Mouse (Mus musculus) midbrain, postnatal 0 days (tissue): ENCODE measurements at regions not wholly inside any gene's neighbourhood (a gene's known extent, or its start where the extent isn't known, plus 50 kb on each side); places are given as distances from the start of the nearest gene placed in this dataset.

Source experiments
- ATAC-seq: fragments of 200-750 bp; cut with Nextera tagmentation; 2 replicates; pipeline ENCODE4 v1.8.0; 2017; ENCODE audit warnings: moderate number of reproducible peaks, mild to moderate bottlenecking, moderate TSS enrichment, moderate library complexity; ENCODE audit not compliant: low FRiP score
- DNase-seq: peaks from one replicate; pipeline ENCODE4 v3.0.0-alpha.2; 2015; ENCODE audit warnings: low spot score
- H3K27ac ChIP-seq: fragments of 300-500 bp; sonication (generic); 2 replicates; pipeline ENCODE4 v1.5.1; 2014; ENCODE audit warnings: low read depth, mild to moderate bottlenecking, low read length, mixed read lengths
- H3K27me3 ChIP-seq: fragments of 300-500 bp; sonication (generic); 2 replicates; pipeline ENCODE4 v1.6.1; 2014; ENCODE audit warnings: low read length, control low read depth, mixed read lengths; ENCODE audit not compliant: insufficient read depth
- H3K36me3 ChIP-seq: fragments of 300-500 bp; sonication (generic); 2 replicates; pipeline ENCODE4 v1.6.1; 2014; ENCODE audit warnings: low read length, control low read depth, mixed read lengths; ENCODE audit not compliant: insufficient read depth
- H3K4me1 ChIP-seq: fragments of 300-500 bp; sonication (generic); 2 replicates; pipeline ENCODE4 v1.6.1; 2014; ENCODE audit warnings: mild to moderate bottlenecking, control low read depth, antibody characterized with exemption, low read length, mixed read lengths; ENCODE audit not compliant: insufficient read depth
- H3K4me2 ChIP-seq: fragments of 300-500 bp; sonication (generic); 2 replicates; pipeline ENCODE4 v1.6.1; 2014; ENCODE audit warnings: low read depth, mild to moderate bottlenecking, low read length, mixed read lengths; ENCODE audit not compliant: poor library complexity, severe bottlenecking
- H3K4me3 ChIP-seq: fragments of 300-500 bp; sonication (generic); 2 replicates; pipeline ENCODE4 v1.5.1; 2014; ENCODE audit warnings: low read depth, mild to moderate bottlenecking, low read length, moderate library complexity
- H3K9ac ChIP-seq: fragments of 300-500 bp; sonication (generic); replicated peaks from 2 replicates; pipeline ENCODE4 v1.6.1; 2014; ENCODE audit warnings: mild to moderate bottlenecking, low read length, moderate library complexity, mixed read lengths; ENCODE audit not compliant: poor library complexity, severe bottlenecking
- H3K9me3 ChIP-seq: fragments of 300-500 bp; sonication (generic); 2 replicates; pipeline ENCODE4 v1.6.1; 2016; ENCODE audit warnings: low read length, control low read depth
- CTCF ChIP-seq: IDR thresholded peaks from 2 replicates; pipeline ENCODE4 v1.5.1; 2016; ENCODE audit warnings: antibody characterized with exemption, mild to moderate bottlenecking
- WGBS: fragments of 180-500 bp; shearing (Covaris S2); extraction: QIAGEN DNeasy Blood & Tissue Kit; methylation state at CpG from one replicate; pipeline ENCODE4 v1.1.7; 2014; 5-methylcytosine and 5-hydroxymethylcytosine counted together

- Histone ChIP-seq H3K27me3 (no peaks in the 10 kb centered on the region), H3K9me3 (no peaks in the 10 kb centered on the region), H3K36me3 (no peaks in the 10 kb centered on the region), H3K4me1 (no peaks in the 10 kb centered on the region), H3K4me2 (no peak overlapping the region), H3K9ac (no peak overlapping the region), H3K4me3 (no peak overlapping the region), H3K27ac (no peak overlapping the region)
- no peak for TF ChIP-seq CTCF
- 55% methylated on average over 9 of the region's 9 CpGs for WGBS
- peak; percentile 11 for DNase-seq
- ATAC-seq = no peak
Measured at GRCm38 (mm10) chr11:17859364-17860131, 94.1 kb downstream of the Etaa1 start.

DNA sequence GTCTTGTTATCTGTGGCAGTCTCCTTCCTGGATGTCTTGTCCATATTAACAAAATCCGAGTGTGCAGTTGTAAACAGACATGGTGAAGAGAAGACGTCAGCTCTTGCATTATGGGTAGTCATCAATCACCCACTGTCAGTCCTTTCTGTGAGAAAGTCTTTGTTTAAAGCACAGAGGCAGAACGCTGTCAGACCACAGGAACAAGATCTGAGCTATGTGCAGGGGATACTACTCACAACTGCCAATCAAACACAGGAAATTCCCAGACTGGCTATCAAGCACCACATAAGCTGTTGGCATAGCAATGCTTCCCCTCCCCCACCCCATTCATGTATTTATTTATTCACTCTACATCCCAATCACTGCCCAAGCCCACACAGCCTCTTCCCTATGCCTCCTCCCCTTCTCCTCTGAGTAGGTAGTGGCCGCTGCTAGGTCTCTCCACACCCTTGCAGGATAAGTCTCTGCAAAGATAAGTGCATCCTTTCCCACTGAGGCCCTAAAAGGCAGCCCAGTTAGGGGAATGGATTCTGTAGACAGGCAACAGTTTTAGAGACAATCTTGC lies 88.8 kb downstream of the Etaa1 start:
- Histone ChIP-seq H3K9me3 (no peaks in the 10 kb centered on the region), H3K27me3 (no peaks in the 10 kb centered on the region), H3K4me2 (no peak overlapping the region), H3K27ac (no peak overlapping the region), H3K9ac (no peak overlapping the region), H3K4me3 (no peak overlapping the region), H3K4me1 (no peaks in the 10 kb centered on the region), H3K36me3 (no peaks in the 10 kb centered on the region)
- DNase-seq (peak; percentile 9), ATAC-seq (0 out of 2 replicates have a peak, but pooled peaks have one; percentile 31)
- TF ChIP-seq CTCF = no peak
- WGBS = 42% methylated on average over 4 of the region's 4 CpGs

DNA sequence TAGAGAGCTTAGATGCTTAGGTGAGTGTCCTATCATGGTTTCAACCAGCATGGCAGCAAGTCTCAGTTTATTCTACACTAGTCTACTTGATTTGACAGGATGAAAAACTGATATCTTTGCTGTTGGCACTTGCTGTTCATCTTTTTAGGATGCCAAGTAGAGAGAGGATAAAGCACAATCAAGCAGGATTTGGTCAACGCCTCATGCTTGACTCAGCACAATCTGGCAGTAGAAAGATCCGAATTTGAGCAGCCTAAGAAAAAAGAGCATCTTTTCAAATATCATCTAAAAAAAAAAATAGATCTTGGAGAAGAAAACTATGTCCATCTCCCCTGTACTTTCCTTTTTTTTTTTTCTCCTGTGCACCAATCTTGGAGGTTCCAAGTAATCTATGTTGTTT lies 83.0 kb downstream of the Etaa1 start:
- no peak for DNase-seq
- Histone ChIP-seq H3K9ac (no peak overlapping the region), H3K4me3 (no peak overlapping the region), H3K27ac (no peak overlapping the region), H3K4me2 (no peak overlapping the region), H3K27me3 (no peaks in the 10 kb centered on the region), H3K4me1 (no peaks in the 10 kb centered on the region), H3K36me3 (no peaks in the 10 kb centered on the region), H3K9me3 (no peaks in the 10 kb centered on the region)
- TF ChIP-seq CTCF = no peak
- no peak for ATAC-seq
- 81% methylated on average over 2 of the region's 2 CpGs for WGBS

GRCm38 (mm10) chr11:17871920-17872319 lies 81.8 kb downstream of the Etaa1 start:
- H3K36me3 ChIP-seq = no peaks in the 10 kb centered on the region
- H3K4me2 ChIP-seq = no peak overlapping the region
- no peaks in the 10 kb centered on the region for H3K9me3 ChIP-seq
- peak; percentile 57 for DNase-seq
- H3K27me3 ChIP-seq = no peaks in the 10 kb centered on the region
- no peak overlapping the region for H3K27ac ChIP-seq
- H3K9ac ChIP-seq = no peak overlapping the region
- H3K4me3 ChIP-seq = no peak overlapping the region
- no peaks in the 10 kb centered on the region for H3K4me1 ChIP-seq
- no peak for TF ChIP-seq CTCF
- WGBS = 57% methylated on average over 7 of the region's 7 CpGs
- ATAC-seq = no peak

DNA sequence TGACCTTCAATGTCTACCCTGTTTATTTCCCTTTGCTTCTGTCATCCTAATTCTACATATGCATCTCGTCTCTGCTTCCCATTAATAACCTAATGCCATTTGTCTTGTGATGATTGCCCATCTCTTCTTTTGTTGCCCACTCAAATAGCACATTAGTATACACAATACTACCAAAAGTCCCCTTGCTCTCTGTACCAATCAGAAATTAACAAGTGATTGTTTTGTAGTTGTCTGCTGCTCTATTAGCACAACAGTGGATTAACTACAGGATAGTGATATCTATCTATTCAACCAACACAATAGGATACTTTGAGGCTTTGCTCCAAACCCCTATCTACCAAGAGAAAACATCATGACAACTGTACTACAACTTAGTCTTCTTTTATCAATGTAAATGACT lies 70.4 kb downstream of the Etaa1 start:
- 68% methylated on average over 1 of the region's 1 CpGs for WGBS
- H3K4me2 ChIP-seq = no peak overlapping the region
- H3K36me3 ChIP-seq = no peaks in the 10 kb centered on the region
- H3K9me3 ChIP-seq = no peaks in the 10 kb centered on the region
- H3K9ac ChIP-seq = no peak overlapping the region
- no peaks in the 10 kb centered on the region for H3K4me1 ChIP-seq
- no peak overlapping the region for H3K4me3 ChIP-seq
- no peak overlapping the region for H3K27ac ChIP-seq
- no peaks in the 10 kb centered on the region for H3K27me3 ChIP-seq
- no peak for TF ChIP-seq CTCF
- ATAC-seq (no peak), DNase-seq (no peak)
